Mouse (Mus musculus) kidney, postnatal 14 days (tissue): Measurements from ENCODE around the gene Syne2.

ENCODE experiments used
- DNase-seq: peaks from one replicate; pipeline ENCODE4 v3.0.0; 2022; ENCODE audit warnings: mixed read lengths

Syne2 gene

DNA sequence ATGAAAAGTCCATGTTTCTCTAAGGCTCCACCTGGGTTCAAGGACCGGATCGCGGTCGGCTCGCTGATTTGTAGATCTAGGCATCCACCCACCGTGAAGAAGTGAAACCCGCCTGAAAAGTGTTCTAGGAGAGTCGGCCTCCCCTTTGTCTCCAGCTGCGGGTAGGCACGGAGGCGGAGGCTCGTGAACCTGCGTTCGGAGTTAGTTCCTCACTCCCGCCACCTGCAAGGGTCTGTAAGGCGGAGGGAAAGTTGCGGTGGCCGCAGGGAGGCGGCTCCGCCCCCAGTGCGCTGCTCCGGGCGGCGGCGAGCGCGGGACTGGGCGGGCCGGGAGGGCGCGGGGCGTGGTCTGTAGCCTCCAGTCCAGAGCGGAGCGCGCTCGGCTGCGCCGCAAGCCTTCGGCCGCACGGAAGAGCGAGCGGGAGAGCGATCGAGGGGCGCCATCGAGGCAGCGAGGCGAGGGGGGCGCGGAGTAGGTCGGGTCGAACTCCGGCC, at the start of gene Syne2:
Gene Syne2 (plus strand): TSS at position 176 of the 494 bp plus-strand sequence.
- DNase-seq, result peak; percentile 93

DNA sequence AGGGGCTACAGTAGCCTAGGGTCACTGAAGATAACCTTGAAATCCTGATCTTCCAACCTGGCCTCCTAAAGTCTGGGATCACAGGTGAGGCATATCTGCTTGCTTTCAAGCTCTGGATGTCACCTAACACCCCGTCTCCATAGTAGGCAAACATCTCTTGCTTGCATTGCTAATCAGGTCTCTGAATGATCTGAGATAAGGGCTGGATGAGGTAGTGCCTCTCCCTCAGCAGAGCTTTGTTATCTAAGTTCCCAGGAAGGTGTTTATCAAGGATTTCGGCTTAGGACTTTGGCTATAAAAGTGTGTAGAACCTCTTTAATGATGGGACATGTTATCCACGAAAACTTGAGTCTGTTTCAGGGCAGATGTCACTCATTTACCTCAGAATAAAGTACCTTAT, 46.5 kb upstream of the Syne2 start:
- no peak for DNase-seq

DNA sequence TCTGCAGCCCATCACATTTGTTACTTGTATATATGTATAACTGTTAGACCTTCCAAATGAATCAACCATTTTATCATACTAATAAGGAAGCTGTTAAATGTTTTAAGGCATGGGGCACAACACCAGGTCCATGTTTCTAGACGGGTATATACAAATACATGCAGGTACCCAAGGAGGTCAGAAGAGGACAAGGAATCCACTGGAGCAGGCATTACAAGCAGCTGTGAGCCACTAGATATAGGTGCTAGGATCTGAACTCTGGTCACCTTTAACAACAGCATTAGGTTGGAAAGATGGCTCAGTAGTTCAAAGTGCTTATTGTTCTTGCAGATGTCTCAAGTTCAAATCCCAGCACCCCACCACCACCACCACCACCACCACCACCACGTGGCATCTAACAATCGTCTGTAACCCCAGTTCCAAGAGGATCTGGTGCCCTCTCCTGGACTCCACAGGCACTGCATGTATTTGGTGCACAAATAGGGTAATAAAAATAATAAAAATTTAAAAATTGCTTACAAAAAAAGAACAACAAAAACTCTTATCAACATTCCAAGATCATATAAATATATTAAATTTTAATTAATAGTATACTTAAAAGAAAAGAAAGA, 45.4 kb upstream of the Syne2 start:
- DNase-seq, result peak; percentile 64

DNA sequence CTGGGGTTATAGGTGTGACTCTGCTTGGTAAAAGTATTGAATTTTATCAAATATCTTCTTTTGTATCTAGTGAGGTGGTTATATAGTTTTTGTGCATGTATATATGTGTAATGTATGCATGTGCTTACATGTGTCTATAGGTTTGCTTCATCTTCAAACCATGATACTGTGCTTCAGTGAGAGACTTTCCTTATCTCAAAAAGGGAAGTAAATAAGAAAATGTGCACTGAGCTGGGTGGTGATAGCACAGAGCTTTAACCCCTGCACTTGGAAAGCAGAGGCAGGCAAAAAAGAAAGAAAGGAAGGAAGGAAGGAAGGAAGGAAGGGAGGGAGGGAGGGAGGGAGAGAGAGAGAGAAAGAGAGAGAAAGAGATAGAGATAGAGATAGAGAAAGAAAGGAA, 36.5 kb upstream of the Syne2 start:
- no peak for DNase-seq

DNA sequence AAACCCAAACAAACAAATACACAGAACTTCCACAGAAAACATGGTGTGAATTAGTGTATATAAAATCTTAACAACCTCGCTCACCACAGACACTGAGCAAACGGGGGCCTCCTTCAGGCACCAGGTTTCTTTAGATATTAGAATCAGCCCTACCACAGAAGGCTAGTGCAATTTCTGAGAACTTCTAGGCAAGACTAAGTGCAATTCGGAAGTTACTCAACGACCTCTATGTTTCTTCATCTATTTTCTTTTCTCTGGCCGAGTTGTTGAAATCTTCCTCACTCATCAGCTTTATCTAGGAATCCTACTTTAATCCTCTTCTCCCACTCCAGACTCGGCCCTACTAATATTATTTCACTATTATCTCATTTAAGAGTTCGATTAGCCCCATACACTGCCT, 35.9 kb upstream of the Syne2 start:
- no peak for DNase-seq

DNA sequence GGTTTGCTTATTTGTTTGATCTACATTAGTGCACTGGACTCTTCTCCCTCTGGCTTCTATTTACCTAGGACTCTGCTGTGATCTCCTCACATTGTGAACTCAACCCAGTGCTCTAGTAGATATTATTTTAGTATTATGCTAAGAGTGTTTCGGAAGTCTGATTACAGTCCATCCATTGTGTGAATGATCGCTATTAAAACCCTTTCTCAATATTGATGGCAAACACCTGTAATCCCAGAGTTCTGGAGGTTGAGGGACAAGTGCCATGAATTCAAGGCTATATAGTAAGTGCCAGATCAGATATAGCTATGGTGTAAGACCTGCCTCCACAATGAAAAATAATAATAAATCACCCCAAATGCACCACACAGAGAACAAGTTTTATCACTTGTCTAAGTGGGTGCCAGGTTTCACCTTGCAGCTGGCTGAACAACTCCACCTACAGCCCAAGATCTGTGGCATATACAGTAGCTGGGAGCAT, 33.6 kb upstream of the Syne2 start:
- no peak for DNase-seq

DNA sequence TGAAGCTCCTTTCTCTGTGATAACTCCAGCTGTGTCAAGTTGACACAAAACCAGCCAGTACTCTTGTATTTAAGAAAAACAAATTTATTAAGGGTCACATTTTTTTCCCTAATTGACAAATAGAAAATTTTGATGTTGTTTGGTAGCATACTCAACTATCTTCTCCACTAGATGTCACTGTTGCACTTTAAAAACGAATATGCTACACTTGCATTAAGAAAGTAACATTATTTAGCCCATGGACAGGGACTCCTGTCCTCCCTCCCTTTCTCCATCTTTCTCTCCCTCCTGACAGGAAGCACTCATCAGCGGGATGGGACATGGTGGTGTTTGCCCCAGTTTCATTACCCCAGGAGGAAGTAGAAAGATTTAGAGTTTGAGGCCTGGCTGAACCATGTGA, 31.3 kb upstream of the Syne2 start:
- DNase-seq, result peak; percentile 20

DNA sequence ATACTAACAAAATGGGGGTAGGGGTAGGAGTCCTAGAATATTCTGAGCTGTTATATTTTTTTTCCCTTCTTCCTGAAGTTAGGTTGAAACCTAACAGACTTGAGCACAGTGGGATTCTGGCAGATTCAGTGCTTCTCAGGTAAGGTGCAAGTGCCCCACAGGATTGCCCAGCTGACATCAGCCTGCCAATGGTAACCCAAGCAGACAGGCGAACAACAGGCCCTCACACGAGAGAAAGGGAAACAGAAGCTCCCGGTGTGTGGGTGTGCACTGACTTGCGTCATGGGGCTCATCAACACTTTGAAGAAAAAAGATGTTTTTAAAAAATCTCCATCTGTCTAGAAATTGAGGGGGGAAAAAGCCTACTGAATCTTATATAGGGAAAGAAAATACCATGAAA, 28.5 kb upstream of the Syne2 start:
- no peak for DNase-seq

DNA sequence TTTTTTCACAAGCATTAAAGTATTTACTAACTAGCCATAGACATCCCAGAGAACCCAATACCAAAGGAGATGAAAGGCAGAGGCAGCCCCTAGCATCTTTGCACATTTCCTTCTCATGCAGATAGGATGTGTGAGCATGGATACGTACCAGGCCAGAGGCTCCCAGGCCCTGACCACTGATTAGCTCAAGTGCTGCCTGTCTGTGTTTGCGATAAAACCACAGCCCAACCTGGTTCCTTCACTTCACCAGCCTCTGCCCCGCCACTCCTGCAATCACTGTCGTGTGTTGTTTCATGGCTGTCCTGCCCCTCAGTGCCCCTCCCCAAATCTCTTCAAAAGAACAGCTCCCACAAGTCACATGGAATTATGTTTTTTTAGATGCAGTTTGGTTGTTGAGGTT, 23.4 kb upstream of the Syne2 start:
- DNase-seq, result no peak

DNA sequence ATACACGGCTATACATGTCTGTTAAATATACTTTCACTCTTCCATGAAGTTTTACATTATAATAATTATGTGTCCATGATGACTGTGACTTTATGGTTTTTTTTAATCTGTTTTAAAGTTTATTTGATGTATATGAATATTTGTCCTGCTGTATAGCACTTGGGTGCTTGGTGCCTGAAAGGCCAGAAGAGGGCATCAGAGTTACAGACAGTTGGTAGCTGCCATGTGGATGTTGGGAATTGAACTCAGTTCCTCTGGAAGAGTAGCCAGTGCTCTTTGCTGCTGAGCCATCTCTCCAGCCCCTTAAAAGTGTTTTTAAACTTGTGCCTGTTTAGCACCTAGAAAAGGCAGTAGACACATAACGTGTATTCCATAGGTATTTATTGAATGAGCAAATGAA, 21.4 kb upstream of the Syne2 start:
- DNase-seq, result peak; percentile 46

DNA sequence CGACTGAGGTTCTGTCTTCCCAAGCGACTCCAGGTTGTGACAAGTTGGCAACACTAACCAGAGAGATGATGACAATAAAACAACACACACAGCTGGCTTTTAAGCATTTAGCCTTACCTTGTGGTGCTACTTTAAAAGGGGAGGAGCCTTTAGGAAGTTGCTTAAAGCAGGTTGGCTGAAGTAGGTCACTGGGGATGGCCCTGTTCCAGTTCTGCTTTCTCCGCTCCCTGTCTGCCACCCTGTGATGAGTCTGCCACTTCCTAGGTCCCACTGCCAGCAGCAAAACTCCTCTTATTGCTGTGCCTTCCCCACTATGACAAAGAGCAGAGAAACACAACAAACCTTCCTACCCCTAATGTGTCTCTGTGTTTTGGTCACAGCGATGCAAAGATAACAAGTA, 11.7 kb upstream of the Syne2 start:
- DNase-seq, result no peak

DNA sequence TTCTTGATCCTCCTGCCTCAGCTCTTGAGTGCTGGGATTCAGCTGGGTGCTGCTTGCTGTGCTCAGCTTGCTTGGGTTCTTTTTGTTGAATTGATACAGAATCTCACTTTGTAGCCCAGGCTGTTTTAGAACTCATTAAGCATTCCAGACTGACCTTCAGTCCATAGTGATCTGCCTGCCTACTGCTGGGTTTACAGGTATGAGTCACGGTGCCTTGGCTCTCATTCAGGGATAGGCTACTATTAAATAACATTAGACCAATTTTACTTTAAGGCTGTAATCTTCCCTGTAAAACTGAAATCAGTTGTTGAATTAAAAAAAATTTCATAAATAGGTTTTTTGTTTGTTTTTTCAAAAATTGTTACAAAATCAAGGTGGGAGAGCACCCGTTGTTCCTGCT, 4.2 kb upstream of the Syne2 start:
- no peak for DNase-seq

DNA sequence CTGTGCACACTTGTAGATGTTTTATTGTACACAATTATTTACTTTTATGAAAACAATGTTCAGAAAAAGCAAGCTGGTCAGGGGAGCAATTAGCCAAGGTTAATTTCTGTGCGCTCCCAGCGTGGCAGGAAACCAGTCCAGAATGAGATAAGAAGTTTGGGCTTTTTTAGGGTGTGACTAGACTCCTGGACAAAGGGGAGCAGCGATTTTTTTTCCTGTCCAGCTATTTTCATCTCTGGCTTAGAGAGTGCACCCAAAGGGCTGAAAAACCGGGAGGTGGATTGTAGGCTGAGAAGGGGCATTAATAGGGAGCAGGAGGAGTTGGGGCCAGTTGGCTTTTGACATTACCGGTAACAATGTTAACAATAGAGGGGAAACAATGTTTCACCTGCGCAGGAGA, 3.4 kb upstream of the Syne2 start:
- no peak for DNase-seq

DNA sequence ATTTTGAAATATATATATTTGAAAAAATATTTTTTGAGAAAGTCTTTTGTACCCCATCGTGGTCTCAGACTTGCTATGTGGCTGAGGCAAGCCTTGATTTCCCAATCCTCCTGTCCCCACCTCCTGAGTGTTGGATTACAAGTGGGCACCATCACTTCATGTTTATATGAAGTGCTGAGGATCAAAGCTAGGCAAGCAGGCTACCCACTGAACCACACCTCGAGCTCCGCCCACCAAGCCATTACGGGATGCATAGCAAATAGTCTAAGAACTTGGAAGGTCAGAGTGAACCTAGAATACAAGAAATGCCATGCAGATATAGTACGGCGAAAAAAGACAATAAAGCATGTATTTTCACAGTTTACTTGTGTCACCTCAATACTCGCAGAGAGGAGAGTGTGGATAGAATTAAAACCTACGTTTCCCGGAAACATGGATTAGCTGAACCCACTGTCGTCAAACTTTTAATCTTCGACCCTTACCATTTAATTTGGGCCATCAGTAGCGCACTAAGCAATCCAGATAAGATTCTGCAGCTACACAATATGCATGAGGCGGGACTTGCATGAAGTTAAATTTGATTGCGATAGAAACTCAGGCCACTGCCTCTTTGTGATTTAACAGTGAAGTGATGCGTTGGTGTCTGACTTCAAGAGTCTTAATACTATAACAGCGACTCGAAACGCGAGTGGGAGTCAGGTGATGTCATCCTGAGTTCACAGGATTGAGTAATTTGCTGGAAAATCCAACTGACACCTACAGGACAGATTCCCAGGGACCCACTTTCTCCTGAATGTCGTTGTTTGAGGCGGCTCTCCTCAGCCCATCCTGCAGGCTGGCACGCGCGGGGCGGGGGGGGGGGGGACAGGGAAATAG, 715 bp upstream of the Syne2 start:
- DNase-seq, result no peak

DNA sequence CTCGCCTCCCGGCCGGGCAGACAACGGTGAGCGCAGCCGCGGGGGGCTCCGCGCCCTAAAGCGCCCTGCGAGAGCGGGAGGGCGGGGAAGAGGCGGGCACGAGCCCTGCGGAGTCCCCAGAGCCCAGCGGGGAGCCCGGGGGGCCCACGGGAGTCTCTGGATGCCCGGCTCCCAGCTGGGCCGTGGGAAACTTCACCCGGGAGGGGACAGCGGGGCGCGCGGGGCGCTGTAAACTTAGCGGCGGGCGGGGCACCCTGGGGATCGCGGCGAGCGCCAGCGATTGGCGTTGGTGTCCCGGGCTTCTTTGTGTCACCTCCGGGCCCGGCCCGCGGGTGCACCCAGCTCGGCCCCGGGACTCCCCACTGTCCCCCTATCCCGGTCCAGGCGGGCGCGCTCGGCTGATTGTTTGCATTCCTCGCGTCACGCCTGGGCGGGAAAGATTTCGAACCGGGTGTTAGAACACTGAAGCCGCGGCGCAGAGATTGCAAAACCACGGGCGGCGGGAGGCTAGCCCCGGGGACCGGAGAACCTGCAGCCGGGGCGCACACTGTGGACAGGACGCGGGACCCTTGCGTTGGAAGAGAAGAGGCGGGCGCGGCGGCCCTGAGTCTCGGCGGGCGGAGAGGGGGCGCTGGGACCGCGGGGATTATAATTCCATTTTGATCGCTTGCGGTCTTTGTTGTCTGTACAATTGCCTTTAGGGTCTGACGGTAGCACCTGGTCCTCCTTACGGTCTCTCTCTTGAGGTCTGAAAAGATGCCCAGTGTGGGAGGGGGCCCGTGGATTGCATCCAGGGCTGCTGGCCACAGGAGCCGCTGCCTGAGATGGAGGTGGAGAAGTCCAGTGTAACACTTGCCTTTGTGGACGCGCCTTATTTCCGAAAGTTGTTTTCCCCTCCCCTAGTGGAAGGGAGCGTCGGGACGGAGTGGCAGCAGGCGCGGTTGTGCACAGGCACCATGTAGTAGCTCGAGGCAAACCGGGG, 810 bp downstream of the Syne2 start:
- DNase-seq, result peak; percentile 89

DNA sequence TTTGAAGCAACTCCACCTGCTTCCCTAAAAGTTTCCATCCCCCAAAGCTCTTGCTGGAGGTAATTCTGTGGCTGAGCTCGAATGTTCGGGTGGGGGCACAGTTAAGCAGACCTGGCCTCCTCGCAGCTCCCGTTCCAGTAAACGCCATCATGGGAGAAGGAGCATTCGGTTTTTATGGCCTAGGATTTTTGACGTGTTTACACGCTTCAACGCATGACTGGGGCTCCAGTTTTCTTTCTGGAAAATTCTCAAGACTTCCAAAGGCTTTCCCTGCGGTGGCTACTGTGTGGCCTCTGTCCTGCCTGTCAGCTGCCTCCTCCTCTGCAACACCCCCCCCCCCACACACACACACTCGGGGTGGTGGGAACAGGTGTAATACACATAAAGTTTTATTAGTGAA, 1.5 kb downstream of the Syne2 start:
- DNase-seq, result no peak

DNA sequence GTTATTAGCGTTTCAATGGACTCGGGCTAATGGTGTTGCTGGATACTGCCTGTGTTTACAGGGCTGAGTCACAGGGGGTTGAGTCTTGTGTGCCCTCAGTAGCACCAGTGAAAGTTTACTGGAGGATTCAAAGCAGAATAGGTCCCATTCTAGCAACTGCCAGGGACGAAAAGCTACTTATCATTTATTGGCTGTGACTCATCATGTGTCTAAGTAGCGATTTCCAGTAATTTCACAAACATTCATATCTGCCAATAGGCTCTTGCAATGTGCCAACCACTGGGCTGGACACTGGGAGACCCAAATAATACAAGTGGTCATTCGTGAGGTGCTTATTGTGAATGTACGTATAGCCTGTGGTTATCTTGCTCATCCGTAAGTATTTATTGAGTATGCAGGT, 2.3 kb downstream of the Syne2 start:
- DNase-seq, result no peak

DNA sequence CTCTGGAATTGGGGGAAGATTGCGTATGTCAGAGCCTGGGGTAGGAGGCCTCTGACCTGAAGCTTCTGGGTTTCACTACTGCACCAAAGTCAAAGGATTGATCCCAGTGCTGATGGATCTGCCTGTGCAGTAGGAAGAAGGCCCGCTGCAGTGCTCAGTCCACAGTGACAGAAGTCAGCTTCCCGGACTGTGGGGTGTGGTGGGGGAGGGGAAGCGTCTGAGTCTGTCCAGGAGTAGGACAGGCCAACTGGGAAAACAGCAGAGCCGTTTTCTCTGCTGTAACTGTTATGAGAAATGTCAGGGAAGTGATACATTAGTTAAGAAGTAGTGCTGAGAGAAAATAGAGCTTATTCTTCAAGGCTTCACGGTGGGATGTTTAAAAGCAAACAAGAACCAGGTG, 4.2 kb downstream of the Syne2 start:
- DNase-seq, result peak; percentile 57

DNA sequence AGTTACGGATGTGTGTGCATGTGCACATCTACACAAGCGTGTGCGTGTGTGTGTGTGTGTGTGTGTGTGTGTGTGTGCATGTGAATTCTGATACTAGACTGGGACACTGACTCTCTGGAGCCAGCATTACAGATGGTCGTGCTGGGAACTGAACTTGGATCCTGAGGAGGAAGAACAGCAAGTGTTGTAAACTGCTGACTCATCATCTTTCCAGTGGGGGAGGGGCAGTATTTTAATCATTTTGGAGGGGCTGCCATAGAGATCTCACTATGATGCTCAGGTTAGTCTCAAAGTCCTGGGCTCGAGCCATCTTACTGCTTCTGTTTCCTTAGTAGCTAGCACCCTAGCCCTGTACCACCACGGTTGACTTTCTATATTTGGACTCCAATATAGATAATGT, 5.5 kb downstream of the Syne2 start:
- DNase-seq, result no peak

DNA sequence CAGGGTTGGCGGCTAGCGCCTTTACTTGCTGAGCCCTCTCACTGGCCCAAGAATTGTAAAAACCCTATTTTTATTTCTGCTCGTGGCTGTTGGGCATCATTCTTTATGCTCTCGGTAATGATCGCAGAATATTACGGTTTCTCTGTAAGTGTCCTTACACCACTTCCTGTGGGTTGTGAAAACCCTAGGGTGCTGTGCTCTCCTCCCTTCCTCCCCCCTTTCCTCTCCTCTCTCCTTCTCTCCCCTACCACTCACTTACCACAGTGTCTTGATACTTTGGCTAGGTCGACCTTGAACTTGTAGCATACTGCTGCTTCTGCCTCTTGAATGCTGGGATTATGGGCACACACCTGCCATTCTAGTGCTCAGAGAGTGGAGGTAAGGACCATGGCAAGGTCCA, 7.5 kb downstream of the Syne2 start:
- DNase-seq, result no peak

DNA sequence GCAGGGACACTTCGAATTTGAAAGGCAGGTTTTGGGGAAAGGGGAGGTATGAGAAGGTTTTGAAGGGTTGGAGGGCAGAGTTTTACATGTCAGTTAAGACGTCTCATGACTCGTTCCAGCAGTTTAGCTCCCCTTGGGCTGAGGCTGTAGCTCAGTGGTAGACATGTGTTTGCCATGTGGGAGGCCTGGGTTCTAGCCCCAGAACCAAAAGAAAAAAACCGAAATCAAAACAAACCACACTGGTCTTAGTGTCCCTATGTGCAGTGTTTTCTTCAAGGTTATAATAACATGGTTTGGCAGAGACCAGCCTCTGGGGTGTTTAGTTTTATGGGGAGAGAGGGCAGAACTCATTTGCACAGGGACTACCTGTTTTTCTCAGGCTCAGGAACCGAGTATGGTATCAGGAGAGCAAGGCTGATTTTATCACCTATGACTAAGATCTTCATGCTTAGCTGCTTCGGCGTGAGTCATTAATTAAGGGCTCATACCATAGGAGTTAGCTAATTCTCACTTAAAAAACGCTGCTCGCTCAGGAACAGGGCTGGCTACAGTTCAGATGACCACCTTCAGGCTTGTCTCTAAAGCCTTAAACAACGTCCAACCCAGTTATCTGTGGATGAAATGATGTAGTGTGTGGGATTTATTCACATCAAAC, 8.9 kb downstream of the Syne2 start:
- peak; percentile 51 for DNase-seq

DNA sequence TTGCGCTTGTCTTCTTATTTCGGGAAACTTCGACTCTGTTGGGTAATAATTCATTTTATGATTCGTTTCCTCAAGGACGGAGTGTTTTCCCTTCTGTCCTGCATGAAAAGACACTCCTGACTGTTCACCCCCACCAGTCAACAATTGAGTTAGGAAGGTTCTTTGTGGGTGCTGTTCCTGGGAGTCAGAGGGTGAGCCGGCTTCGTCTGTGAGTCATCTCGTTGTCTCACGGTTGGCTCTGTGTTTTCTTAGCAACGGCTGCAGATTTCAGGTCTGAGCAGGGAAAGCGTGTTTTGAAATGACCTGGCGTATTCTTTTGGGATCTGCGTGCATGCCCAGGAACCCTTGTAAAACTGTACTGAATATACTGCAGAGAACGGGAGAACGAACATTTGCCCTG, 9.8 kb downstream of the Syne2 start:
- DNase-seq, result no peak

DNA sequence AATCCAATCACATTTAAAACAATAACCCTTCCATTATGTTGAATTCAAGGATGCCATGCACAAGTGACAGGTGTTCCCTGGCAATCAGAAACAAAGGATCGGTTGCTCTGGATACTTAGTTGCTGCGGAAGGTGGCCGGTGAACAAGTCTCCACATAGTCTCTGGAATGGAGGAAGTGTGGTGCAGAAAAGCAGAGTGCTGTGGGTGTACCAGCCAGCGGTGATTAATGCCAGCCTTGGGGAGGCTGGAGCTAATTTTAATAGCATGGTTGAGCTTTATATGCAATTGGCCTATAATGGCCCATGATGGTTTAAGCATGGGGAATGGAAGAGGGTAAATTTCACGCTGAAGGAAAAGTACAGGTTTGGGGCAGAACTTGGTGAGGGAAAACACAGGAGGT, 11.7 kb downstream of the Syne2 start:
- DNase-seq, result no peak
